Mouse (Mus musculus): ENCODE measurements around the gene Rnf186.

Gene Rnf186

DNA sequence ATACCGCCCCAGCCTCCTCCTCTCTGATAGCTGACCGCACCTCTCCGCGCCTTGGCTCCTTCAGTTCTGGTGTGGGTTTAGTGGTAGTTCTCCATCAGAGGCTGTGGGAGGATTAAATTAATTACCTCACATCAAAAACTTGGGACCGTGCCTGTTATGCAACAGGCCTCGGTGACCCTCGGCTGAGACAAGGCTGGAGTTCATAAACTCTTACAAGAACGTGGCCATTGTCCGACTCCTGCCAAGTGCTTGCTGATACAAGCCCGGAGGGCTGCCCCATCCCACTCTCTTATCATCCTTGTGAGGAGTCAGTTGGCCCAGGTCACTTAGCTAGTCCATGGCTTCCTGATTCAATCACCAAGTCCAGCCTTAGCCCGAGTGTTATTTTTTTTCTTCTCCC, 46.4 kb downstream of the Rnf186 start:
- no peak for DNase-seq (ENCODE audit: low spot score in 2 of 2)

GRCm38 (mm10) chr4:139014793-139015192, 47.9 kb downstream of the Rnf186 start:
- DNase-seq (ENCODE audit: low spot score in 2 of 2) = no peak

Measured in spleen, postnatal 36 days (tissue).